Mouse (Mus musculus): ENCODE measurements around the gene Zfp941. TPM values are rescaled to one million over a fixed set of nuclear protein-coding genes. Genes with fewer than 3 reads are reported as not detected.

Zfp941 gene
- total and polyA plus RNA-seq, 2 experiments from 2014 or later, result 0.11 to 0.45 TPM

GRCm38 (mm10) chr7:140763447-140764020, 58.4 kb downstream of the Zfp941 start, which contains the start of gene Cyp2e1:
Cyp2e1 (plus strand) TSS chr7:140763739.
- no peak within 1 kb of the TSS for H3K4me3 ChIP-seq (ENCODE audit: low read depth, low read length)
- H3K27me3 ChIP-seq (ENCODE audit: control insufficient read depth, insufficient read depth, low read length), result no peaks in the 10 kb centered on the region
- H3K27ac ChIP-seq (ENCODE audit: low read depth), result no peak within 1 kb of the TSS
- ATAC-seq (ENCODE audit: insufficient read depth, low read depth), result no peak
- no peak for TF ChIP-seq CTCF (IDR thresholded peaks at IDR 0.05; ENCODE audit: low read depth)
- TF ChIP-seq EP300 (IDR thresholded peaks at IDR 0.05; ENCODE audit: low read depth), result no peak
- no peak for DNase-seq (ENCODE audit: low spot score)
- H3K4me2 ChIP-seq (ENCODE audit: low read depth, low read length), result no peak within 1 kb of the TSS
- H3K4me1 ChIP-seq (ENCODE audit: control insufficient read depth, insufficient read depth), result no peaks in the 10 kb centered on the region
- H3K9me3 ChIP-seq (replicated peaks; ENCODE audit: control insufficient read depth, low read length), result no peaks in the 10 kb centered on the region
- H3K36me3 ChIP-seq (replicated peaks; ENCODE audit: control insufficient read depth, insufficient read depth, low read length), result no peaks in the 10 kb centered on the region
- H3K9ac ChIP-seq (replicated peaks; ENCODE audit: low read depth, low read length), result no peak within 1 kb of the TSS
- 76% methylated on average over 7 of the region's 7 CpGs for WGBS

GRCm38 (mm10) chr7:140760647-140761046, 61.3 kb downstream of the Zfp941 start:
- Histone ChIP-seq H3K4me3 (ENCODE audit: low read depth, low read length) (no peak overlapping the region), H3K4me1 (ENCODE audit: control insufficient read depth, insufficient read depth) (no peaks in the 10 kb centered on the region), H3K27me3 (ENCODE audit: control insufficient read depth, insufficient read depth, low read length) (no peaks in the 10 kb centered on the region), H3K36me3 (replicated peaks; ENCODE audit: control insufficient read depth, insufficient read depth, low read length) (no peaks in the 10 kb centered on the region), H3K9ac (replicated peaks; ENCODE audit: low read depth, low read length) (no peak overlapping the region), H3K4me2 (ENCODE audit: low read depth, low read length) (no peak overlapping the region), H3K9me3 (replicated peaks; ENCODE audit: control insufficient read depth, low read length) (no peaks in the 10 kb centered on the region), H3K27ac (ENCODE audit: low read depth) (no peak overlapping the region)
- no peak for TF ChIP-seq EP300 (IDR thresholded peaks at IDR 0.05; ENCODE audit: low read depth)
- TF ChIP-seq CTCF (IDR thresholded peaks at IDR 0.05; ENCODE audit: low read depth), result no peak
- ATAC-seq (ENCODE audit: insufficient read depth, low read depth) (no peak), DNase-seq (ENCODE audit: low spot score) (no peak)

Other genes starting within 250 kb of the Zfp941 start
- gene Olfr46, start 220.9 kb downstream of the Zfp941 start, total RNA-seq (2014; rRNA removed; ENCODE audit: low replicate concordance), result not detected in 2 replicates
- gene Olfr46, start 220.9 kb downstream of the Zfp941 start, polyA plus RNA-seq (2015; fragmentation: Nextera tagmentation; extraction: Ambion mirVana), result not detected in 2 replicates
- gene Olfr61, start 193.2 kb downstream of the Zfp941 start, total RNA-seq (2014; rRNA removed; ENCODE audit: low replicate concordance), result not detected in 2 replicates
- gene Olfr61, start 193.2 kb downstream of the Zfp941 start, polyA plus RNA-seq (2015; fragmentation: Nextera tagmentation; extraction: Ambion mirVana), result not detected in 2 replicates
- gene Olfr53, start 175.7 kb downstream of the Zfp941 start, total RNA-seq (2014; rRNA removed; ENCODE audit: low replicate concordance), result not detected in 2 replicates
- not detected in 2 replicates for gene Olfr53, start 175.7 kb downstream of the Zfp941 start, polyA plus RNA-seq (2015; fragmentation: Nextera tagmentation; extraction: Ambion mirVana)
- not detected in 2 replicates for gene Olfr539, start 162.2 kb downstream of the Zfp941 start, total RNA-seq (2014; rRNA removed; ENCODE audit: low replicate concordance)
- not detected in 2 replicates for gene Olfr539, start 162.2 kb downstream of the Zfp941 start, polyA plus RNA-seq (2015; fragmentation: Nextera tagmentation; extraction: Ambion mirVana)
- gene Olfr45, start 140.2 kb downstream of the Zfp941 start, total RNA-seq (2014; rRNA removed; ENCODE audit: low replicate concordance), result not detected in 2 replicates
- not detected in 2 replicates for gene Olfr45, start 140.2 kb downstream of the Zfp941 start, polyA plus RNA-seq (2015; fragmentation: Nextera tagmentation; extraction: Ambion mirVana)
- gene Olfr541, start 124.9 kb downstream of the Zfp941 start, total RNA-seq (2014; rRNA removed; ENCODE audit: low replicate concordance), result not detected in 2 replicates
- not detected in 2 replicates for gene Olfr541, start 124.9 kb downstream of the Zfp941 start, polyA plus RNA-seq (2015; fragmentation: Nextera tagmentation; extraction: Ambion mirVana)
- 0.11 TPM in 1 of 2 replicates, not detected in the other for gene Cyp2e1, start 58.4 kb downstream of the Zfp941 start, total RNA-seq (2014; rRNA removed; ENCODE audit: low replicate concordance)
- gene Cyp2e1, start 58.4 kb downstream of the Zfp941 start, polyA plus RNA-seq (2015; fragmentation: Nextera tagmentation; extraction: Ambion mirVana), result not detected in 2 replicates
- not detected in 2 replicates for gene Syce1, start 34.3 kb downstream of the Zfp941 start, total RNA-seq (2014; rRNA removed; ENCODE audit: low replicate concordance)
- 0.10 and 0.18 TPM in 2 replicates for gene Syce1, start 34.3 kb downstream of the Zfp941 start, polyA plus RNA-seq (2015; fragmentation: Nextera tagmentation; extraction: Ambion mirVana)
- not detected in 2 replicates for gene Urah, start 12.8 kb upstream of the Zfp941 start, total RNA-seq (2014; rRNA removed; ENCODE audit: low replicate concordance)
- 0.27 and 0.29 TPM in 2 replicates for gene Urah, start 12.8 kb upstream of the Zfp941 start, polyA plus RNA-seq (2015; fragmentation: Nextera tagmentation; extraction: Ambion mirVana)
- 0.80 TPM in 1 of 2 replicates, not detected in the other for gene Scgb1c1, start 23.4 kb upstream of the Zfp941 start, total RNA-seq (2014; rRNA removed; ENCODE audit: low replicate concordance)
- 8.7 and 11.0 TPM in 2 replicates for gene Scgb1c1, start 23.4 kb upstream of the Zfp941 start, polyA plus RNA-seq (2015; fragmentation: Nextera tagmentation; extraction: Ambion mirVana)
- not detected in 2 replicates for gene Odf3, start 25.6 kb upstream of the Zfp941 start, total RNA-seq (2014; rRNA removed; ENCODE audit: low replicate concordance)
- gene Odf3, start 25.6 kb upstream of the Zfp941 start, polyA plus RNA-seq (2015; fragmentation: Nextera tagmentation; extraction: Ambion mirVana), result not detected in 2 replicates
- gene Gm45785, start 34.2 kb upstream of the Zfp941 start, total RNA-seq (2014; rRNA removed; ENCODE audit: low replicate concordance), result not detected in 2 replicates
- gene Gm45785, start 34.2 kb upstream of the Zfp941 start, polyA plus RNA-seq (2015; fragmentation: Nextera tagmentation; extraction: Ambion mirVana), result not detected in 2 replicates
- gene Ric8a, start 34.8 kb upstream of the Zfp941 start, total RNA-seq (2014; rRNA removed; ENCODE audit: low replicate concordance), result 37.2 and 73.8 TPM in 2 replicates
- gene Ric8a, start 34.8 kb upstream of the Zfp941 start, polyA plus RNA-seq (2015; fragmentation: Nextera tagmentation; extraction: Ambion mirVana), result 27.5 and 27.8 TPM in 2 replicates
- 13.9 and 14.8 TPM in 2 replicates for gene Bet1l, start 35.4 kb upstream of the Zfp941 start, total RNA-seq (2014; rRNA removed; ENCODE audit: low replicate concordance)
- 29.6 and 32.0 TPM in 2 replicates for gene Bet1l, start 35.4 kb upstream of the Zfp941 start, polyA plus RNA-seq (2015; fragmentation: Nextera tagmentation; extraction: Ambion mirVana)
- gene Psmd13, start 59.8 kb upstream of the Zfp941 start, total RNA-seq (2014; rRNA removed; ENCODE audit: low replicate concordance), result 72.6 and 84.3 TPM in 2 replicates
- 172 and 185 TPM in 2 replicates for gene Psmd13, start 59.8 kb upstream of the Zfp941 start, polyA plus RNA-seq (2015; fragmentation: Nextera tagmentation; extraction: Ambion mirVana)
- gene Sirt3, start 60.1 kb upstream of the Zfp941 start, total RNA-seq (2014; rRNA removed; ENCODE audit: low replicate concordance), result 89.4 and 105 TPM in 2 replicates
- 76.1 and 78.0 TPM in 2 replicates for gene Sirt3, start 60.1 kb upstream of the Zfp941 start, polyA plus RNA-seq (2015; fragmentation: Nextera tagmentation; extraction: Ambion mirVana)
- gene Cox8b, start 78.3 kb upstream of the Zfp941 start, total RNA-seq (2014; rRNA removed; ENCODE audit: low replicate concordance), result 425 and 483 TPM in 2 replicates
- 1,841 and 1,871 TPM in 2 replicates for gene Cox8b, start 78.3 kb upstream of the Zfp941 start, polyA plus RNA-seq (2015; fragmentation: Nextera tagmentation; extraction: Ambion mirVana)
- gene Nlrp6, start 98.7 kb upstream of the Zfp941 start, total RNA-seq (2014; rRNA removed; ENCODE audit: low replicate concordance), result not detected in 2 replicates
- 0.08 TPM in 1 of 2 replicates, not detected in the other for gene Nlrp6, start 98.7 kb upstream of the Zfp941 start, polyA plus RNA-seq (2015; fragmentation: Nextera tagmentation; extraction: Ambion mirVana)
- 13.8 and 16.3 TPM in 2 replicates for gene Pgghg, start 119.2 kb upstream of the Zfp941 start, total RNA-seq (2014; rRNA removed; ENCODE audit: low replicate concordance)
- 5.8 and 5.9 TPM in 2 replicates for gene Pgghg, start 119.2 kb upstream of the Zfp941 start, polyA plus RNA-seq (2015; fragmentation: Nextera tagmentation; extraction: Ambion mirVana)
- gene Ifitm5, start 128.1 kb upstream of the Zfp941 start, total RNA-seq (2014; rRNA removed; ENCODE audit: low replicate concordance), result 3.4 TPM in 1 of 2 replicates, not detected in the other
- 0.56 and 0.87 TPM in 2 replicates for gene Ifitm5, start 128.1 kb upstream of the Zfp941 start, polyA plus RNA-seq (2015; fragmentation: Nextera tagmentation; extraction: Ambion mirVana)
- gene Gm45717, start 133.8 kb upstream of the Zfp941 start, total RNA-seq (2014; rRNA removed; ENCODE audit: low replicate concordance), result not detected in 2 replicates
- gene Gm45717, start 133.8 kb upstream of the Zfp941 start, polyA plus RNA-seq (2015; fragmentation: Nextera tagmentation; extraction: Ambion mirVana), result 0.36 TPM in 1 of 2 replicates, not detected in the other
- 172 and 232 TPM in 2 replicates for gene Ifitm2, start 133.8 kb upstream of the Zfp941 start, total RNA-seq (2014; rRNA removed; ENCODE audit: low replicate concordance)
- 516 and 534 TPM in 2 replicates for gene Ifitm2, start 133.8 kb upstream of the Zfp941 start, polyA plus RNA-seq (2015; fragmentation: Nextera tagmentation; extraction: Ambion mirVana)
- 1.4 and 23.1 TPM in 2 replicates for gene Ifitm1, start 145.0 kb upstream of the Zfp941 start, total RNA-seq (2014; rRNA removed; ENCODE audit: low replicate concordance)
- 4.1 and 6.6 TPM in 2 replicates for gene Ifitm1, start 145.0 kb upstream of the Zfp941 start, polyA plus RNA-seq (2015; fragmentation: Nextera tagmentation; extraction: Ambion mirVana)
- 148 and 324 TPM in 2 replicates for gene Ifitm3, start 188.6 kb upstream of the Zfp941 start, total RNA-seq (2014; rRNA removed; ENCODE audit: low replicate concordance)
- 202 and 230 TPM in 2 replicates for gene Ifitm3, start 188.6 kb upstream of the Zfp941 start, polyA plus RNA-seq (2015; fragmentation: Nextera tagmentation; extraction: Ambion mirVana)
- not detected in 2 replicates for gene Ifitm6, start 195.7 kb upstream of the Zfp941 start, total RNA-seq (2014; rRNA removed; ENCODE audit: low replicate concordance)
- 0.30 and 0.74 TPM in 2 replicates for gene Ifitm6, start 195.7 kb upstream of the Zfp941 start, polyA plus RNA-seq (2015; fragmentation: Nextera tagmentation; extraction: Ambion mirVana)
- not detected in 2 replicates for gene Gm17387, start 207.0 kb upstream of the Zfp941 start, total RNA-seq (2014; rRNA removed; ENCODE audit: low replicate concordance)
- not detected in 2 replicates for gene Gm17387, start 207.0 kb upstream of the Zfp941 start, polyA plus RNA-seq (2015; fragmentation: Nextera tagmentation; extraction: Ambion mirVana)
- gene B4galnt4, start 238.9 kb upstream of the Zfp941 start, total RNA-seq (2014; rRNA removed; ENCODE audit: low replicate concordance), result 0.43 TPM in 1 of 2 replicates, not detected in the other
- 0.10 TPM in 1 of 2 replicates, not detected in the other for gene B4galnt4, start 238.9 kb upstream of the Zfp941 start, polyA plus RNA-seq (2015; fragmentation: Nextera tagmentation; extraction: Ambion mirVana)

Data from heart, postnatal 0 days (tissue).